In the genomic region with DNA sequence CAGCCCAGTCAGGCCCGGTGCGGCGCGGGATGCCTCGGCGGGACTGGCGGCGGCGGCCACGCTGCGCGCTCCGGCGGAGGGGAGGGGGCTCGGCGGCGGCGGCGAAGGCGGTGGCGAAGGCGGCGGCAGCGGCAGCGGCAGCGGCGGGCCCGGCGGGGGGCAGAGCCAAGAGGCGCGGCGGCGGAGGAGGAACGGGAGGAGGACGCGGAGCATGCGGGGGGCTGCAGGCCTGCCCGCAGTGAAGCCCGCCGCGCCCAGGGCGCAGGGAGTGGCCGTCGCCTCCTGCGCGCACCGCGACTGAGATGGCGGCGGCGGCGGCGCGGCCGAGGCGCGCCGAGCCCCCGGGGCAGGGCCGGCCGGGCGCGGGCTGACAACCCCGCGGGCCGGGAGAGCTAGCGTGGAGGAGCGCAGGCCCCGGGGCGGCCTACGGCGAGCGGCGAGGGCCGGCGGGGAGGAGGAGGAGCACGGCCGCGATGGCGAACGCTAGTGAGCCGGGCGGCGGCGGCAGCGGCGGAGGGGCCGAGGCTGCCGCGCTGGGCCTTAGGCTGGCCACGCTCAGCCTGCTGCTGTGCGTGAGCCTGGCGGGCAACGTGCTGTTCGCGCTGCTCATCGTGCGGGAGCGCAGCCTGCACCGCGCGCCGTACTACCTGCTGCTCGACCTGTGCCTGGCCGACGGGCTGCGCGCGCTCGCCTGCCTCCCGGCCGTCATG, we compare ENCODE assay signal across 8 mouse cellular contexts. TPM values are rescaled to one million over a fixed set of nuclear protein-coding genes. Genes with fewer than 3 reads are reported as not detected.
DNase-seq lines count a peak whose midpoint lies in the region; ATAC-seq and TF ChIP-seq lines count a peak whose summit lies in the region.

Gpr27 (plus strand) TSS at position 474 of the 710 bp plus-strand sequence.

- 3% methylated on average over 104 of the region's 112 CpGs for WGBS in liver, adult 2 months
- under 1% methylated on average over 69 of the region's 112 CpGs for WGBS in forebrain, embryonic 13.5 days
- WGBS in hindbrain, embryonic 15.5 days: under 1% methylated on average over 59 of the region's 112 CpGs
- under 1% methylated on average over 90 of the region's 112 CpGs for WGBS in limb, embryonic 13.5 days
- under 1% methylated on average over 82 of the region's 112 CpGs for WGBS in neural tube, embryonic 15.5 days

- TF ChIP-seq POLR2A in liver, adult 2 months (IDR thresholded peaks at IDR 0.05; ENCODE audit: extremely low read depth, insufficient read depth, low read length): no peak

- H3K79me2 ChIP-seq in liver, adult 2 months (ENCODE audit: control insufficient read depth, insufficient read depth, low read length): no peaks in the 10 kb centered on the region; the same call in 1 of the 2 replicates

- DNase-seq in liver, adult 2 months (ENCODE audit: extremely low read depth, low read depth, low spot score): no peak
- DNase-seq in liver: no peak

- no peaks in the 10 kb centered on the region for H3K36me3 ChIP-seq in liver, adult 2 months (ENCODE audit: control insufficient read depth, insufficient read depth, low read length)
- H3K36me3 ChIP-seq in forebrain, embryonic 13.5 days (ENCODE audit: poor library complexity, severe bottlenecking): no peaks in the 10 kb centered on the region
- no peaks in the 10 kb centered on the region for H3K36me3 ChIP-seq in hindbrain, embryonic 15.5 days
- H3K36me3 ChIP-seq in limb, embryonic 13.5 days: no peaks in the 10 kb centered on the region
- H3K36me3 ChIP-seq in neural tube, embryonic 15.5 days: no peaks in the 10 kb centered on the region

- H3K4me3 ChIP-seq in liver, adult 2 months (ENCODE audit: insufficient read depth, low read depth, low read length): peak within 1 kb of the TSS; percentile 65
- H3K4me3 ChIP-seq in forebrain, embryonic 13.5 days: peak within 1 kb of the TSS; percentile 79
- H3K4me3 ChIP-seq in hindbrain, embryonic 15.5 days: peak within 1 kb of the TSS; percentile 63
- H3K4me3 ChIP-seq in limb, embryonic 13.5 days: peak within 1 kb of the TSS; percentile 80
- peak within 1 kb of the TSS; percentile 74 for H3K4me3 ChIP-seq in neural tube, embryonic 15.5 days (replicated peaks)

- no peaks in the 10 kb centered on the region for H3K9me3 ChIP-seq in forebrain, embryonic 13.5 days (replicated peaks)
- no peaks in the 10 kb centered on the region for H3K9me3 ChIP-seq in hindbrain, embryonic 15.5 days
- H3K9me3 ChIP-seq in limb, embryonic 13.5 days: no peaks in the 10 kb centered on the region
- no peaks in the 10 kb centered on the region for H3K9me3 ChIP-seq in neural tube, embryonic 15.5 days (replicated peaks)

- peak within 1 kb of the TSS; percentile 90 for H3K4me2 ChIP-seq in forebrain, embryonic 13.5 days
- peak within 1 kb of the TSS; percentile 80 for H3K4me2 ChIP-seq in hindbrain, embryonic 15.5 days
- H3K4me2 ChIP-seq in limb, embryonic 13.5 days (replicated peaks): peak within 1 kb of the TSS; percentile 96
- peak within 1 kb of the TSS; percentile 90 for H3K4me2 ChIP-seq in neural tube, embryonic 15.5 days

- no peak within 1 kb of the TSS for H3K27ac ChIP-seq in liver, adult 2 months (replicated peaks; ENCODE audit: insufficient read depth, low read depth, low read length)
- H3K27ac ChIP-seq in forebrain, embryonic 13.5 days: peak within 1 kb of the TSS; percentile 83
- peak within 1 kb of the TSS; percentile 91 for H3K27ac ChIP-seq in hindbrain, embryonic 15.5 days (replicated peaks)
- peak within 1 kb of the TSS; percentile 70; the same call in 1 of the 2 replicates for H3K27ac ChIP-seq in limb, embryonic 13.5 days
- peak within 1 kb of the TSS; percentile 93 for H3K27ac ChIP-seq in neural tube, embryonic 15.5 days (replicated peaks)

- H3K27me3 ChIP-seq in liver, adult 2 months (ENCODE audit: control insufficient read depth, insufficient read depth, low read length): peaks cover 23% of the 10 kb centered on the region
- peaks cover 60% of the 10 kb centered on the region for H3K27me3 ChIP-seq in forebrain, embryonic 13.5 days
- no peaks in the 10 kb centered on the region for H3K27me3 ChIP-seq in hindbrain, embryonic 15.5 days
- peaks cover 79% of the 10 kb centered on the region for H3K27me3 ChIP-seq in limb, embryonic 13.5 days
- H3K27me3 ChIP-seq in neural tube, embryonic 15.5 days (replicated peaks): peaks cover 35% of the 10 kb centered on the region

- peak within 1 kb of the TSS; percentile 51; the same call in 1 of the 2 replicates for H3K9ac ChIP-seq in liver, adult 2 months (ENCODE audit: low read depth, low read length)
- peak within 1 kb of the TSS; percentile 85 for H3K9ac ChIP-seq in forebrain, embryonic 13.5 days
- H3K9ac ChIP-seq in hindbrain, embryonic 15.5 days: peak within 1 kb of the TSS; percentile 81
- H3K9ac ChIP-seq in limb, embryonic 13.5 days: peak within 1 kb of the TSS; percentile 90
- H3K9ac ChIP-seq in neural tube, embryonic 15.5 days (replicated peaks): peak within 1 kb of the TSS; percentile 79

- no peak for TF ChIP-seq CTCF in liver, adult 2 months (IDR thresholded peaks at IDR 0.05; ENCODE audit: low read depth, low read length)

- H3K4me1 ChIP-seq in liver, adult 2 months (ENCODE audit: control insufficient read depth, insufficient read depth, low read length): peaks cover 2% of the 10 kb centered on the region; the same call in 1 of the 2 replicates
- peaks cover 20% of the 10 kb centered on the region for H3K4me1 ChIP-seq in forebrain, embryonic 13.5 days
- H3K4me1 ChIP-seq in hindbrain, embryonic 15.5 days (replicated peaks): peaks cover 33% of the 10 kb centered on the region
- H3K4me1 ChIP-seq in limb, embryonic 13.5 days: peaks cover 16% of the 10 kb centered on the region
- peaks cover 42% of the 10 kb centered on the region for H3K4me1 ChIP-seq in neural tube, embryonic 15.5 days

- ATAC-seq in cerebellum, adult (ENCODE audit: insufficient number of reproducible peaks, low FRiP score, low TSS enrichment): peak; percentile 64
- ATAC-seq in forebrain, embryonic 13.5 days: peak; percentile 88
- ATAC-seq in hindbrain, embryonic 15.5 days (ENCODE audit: low FRiP score, low read depth): peak; percentile 83
- peak; percentile 68 for ATAC-seq in limb, embryonic 13.5 days (ENCODE audit: low FRiP score, low read depth)
- peak; percentile 84 for ATAC-seq in neural tube, embryonic 15.5 days (ENCODE audit: low FRiP score)
- ATAC-seq in megakaryocyte progenitor cell, adult 5-6 weeks (replicated peaks; ENCODE audit: poor library complexity): no peak

RNA-seq across cellular contexts. Expression of gene Gpr27, which starts in this region (rescaled TPM):
- total RNA-seq in liver, adult 2 months (2014; rRNA removed): 0.09 and 0.27 TPM in 2 replicates
- polyA plus RNA-seq in liver, adult 2 months (2012; rRNA removed): 0.07 TPM in 1 of 2 replicates, not detected in the other
- polyA plus RNA-seq in forebrain, embryonic 13.5 days (2015; fragmentation: Nextera tagmentation; extraction: Ambion mirVana): 6.6 and 7.6 TPM in 2 replicates
- polyA plus RNA-seq in hindbrain, embryonic 15.5 days (2015; fragmentation: Nextera tagmentation; extraction: Ambion mirVana): 21.1 and 23.4 TPM in 2 replicates
- 5.9 and 6.1 TPM in 2 replicates for polyA plus RNA-seq in limb, embryonic 13.5 days (2015; fragmentation: Nextera tagmentation; extraction: Ambion mirVana)
- polyA plus RNA-seq in neural tube, embryonic 15.5 days (2015; fragmentation: Nextera tagmentation; extraction: Ambion mirVana): 15.8 and 20.7 TPM in 2 replicates
- 0.10 TPM in 1 of 2 replicates, not detected in the other for total RNA-seq in megakaryocyte progenitor cell, adult 5-6 weeks (2015)
- not detected in 2 replicates for total RNA-seq in megakaryocyte progenitor cell, adult 5-6 weeks (2017)
